ENCODE assay signal across 8 mouse cellular contexts in the genomic region with DNA sequence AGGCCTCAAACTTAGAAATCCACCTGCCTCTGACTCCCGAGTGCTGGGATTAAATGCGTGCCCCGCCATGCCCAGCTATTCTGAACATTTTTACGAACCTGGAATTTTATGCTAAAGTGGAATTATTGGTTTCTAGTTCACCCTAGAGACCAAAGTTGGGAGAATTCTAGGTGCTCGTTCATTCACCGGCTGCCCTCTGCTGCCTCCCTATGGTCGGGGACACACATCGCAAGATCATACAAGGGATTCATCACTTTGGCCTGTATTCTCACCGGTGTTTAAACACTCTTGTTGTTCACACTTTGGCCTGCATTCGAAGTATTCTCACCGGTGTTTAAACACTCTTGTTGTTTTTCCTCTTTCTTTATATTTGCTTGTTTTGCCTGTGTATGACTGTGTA. TPM values are rescaled to one million over a fixed set of nuclear protein-coding genes. Genes with fewer than 3 reads are reported as not detected.
A peak's percentile ranks its signal among the peaks of the same experiment; 100 is the strongest.
DNase-seq lines count a peak whose midpoint lies in the region; ATAC-seq and TF ChIP-seq lines count a peak whose summit lies in the region.

No protein-coding gene starts in this region.

- H3ac ChIP-seq in C2C12 (ENCODE audit: control insufficient read depth, insufficient read length, low read depth): no peak overlapping the region

- TF ChIP-seq CTCF in C2C12 (IDR thresholded peaks at IDR 0.05; ENCODE audit: control insufficient read depth, insufficient read depth, insufficient read length): peak; percentile 76
- peak; percentile 91 for TF ChIP-seq CTCF in layer of hippocampus, adult 2 months (conservative IDR thresholded peaks at IDR 0.05)

- H3K9ac ChIP-seq in forebrain, embryonic 11.5 days (ENCODE audit: low read length): no peak overlapping the region
- H3K9ac ChIP-seq in forebrain, embryonic 12.5 days: no peak overlapping the region

- H3K36me3 ChIP-seq in forebrain, embryonic 11.5 days (ENCODE audit: control insufficient read depth, insufficient read depth, low read length): no peaks in the 10 kb centered on the region
- H3K36me3 ChIP-seq in forebrain, embryonic 12.5 days (replicated peaks): no peaks in the 10 kb centered on the region
- H3K36me3 ChIP-seq in C2C12 (ENCODE audit: control insufficient read depth, insufficient read depth): no peaks in the 10 kb centered on the region

- 13% methylated on average over 11 of the region's 11 CpGs for WGBS in forebrain, embryonic 11.5 days
- WGBS in forebrain, embryonic 12.5 days: 14% methylated on average over 11 of the region's 11 CpGs

- no peak for ATAC-seq in forebrain, embryonic 11.5 days (replicated peaks; ENCODE audit: low FRiP score)
- ATAC-seq in forebrain, embryonic 12.5 days (ENCODE audit: low FRiP score): no peak
- peak; percentile 66 for ATAC-seq in megakaryocyte progenitor cell, adult 5-6 weeks (replicated peaks; ENCODE audit: poor library complexity)

- H3K79me2 ChIP-seq in C2C12 (ENCODE audit: control insufficient read depth, insufficient read depth): peaks cover 17% of the 10 kb centered on the region

- peak; percentile 77 for DNase-seq in forebrain, embryonic 11.5 days (ENCODE audit: low spot score)
- DNase-seq in c-Kit-negative CD71-positive TER-119-positive erythroid progenitor cells, embryonic 14.5 days (ENCODE audit: low read depth, low spot score): peak; percentile 54
- DNase-seq in frontal cortex, postnatal 36 days (ENCODE audit: low spot score in 2 of 2): peak; percentile 64 to 70
- DNase-seq in layer of hippocampus, adult 2 months (ENCODE audit: low spot score in 2 of 2): peak; percentile 72 to 83
- peak; percentile 50 to 74 for DNase-seq in spleen, adult 18-20 months

- H3K9me3 ChIP-seq in forebrain, embryonic 11.5 days (ENCODE audit: control insufficient read depth, low read length): no peaks in the 10 kb centered on the region
- no peaks in the 10 kb centered on the region for H3K9me3 ChIP-seq in forebrain, embryonic 12.5 days

- peaks cover 8% of the 10 kb centered on the region for H3K4me1 ChIP-seq in forebrain, embryonic 11.5 days (replicated peaks; ENCODE audit: control insufficient read depth, insufficient read depth, low read length)
- peaks cover 15% of the 10 kb centered on the region for H3K4me1 ChIP-seq in forebrain, embryonic 12.5 days

- no peak overlapping the region for H3K27ac ChIP-seq in forebrain, embryonic 11.5 days (ENCODE audit: low read depth, low read length)
- no peak overlapping the region for H3K27ac ChIP-seq in forebrain, embryonic 12.5 days
- peak overlapping the region; percentile 74 for H3K27ac ChIP-seq in layer of hippocampus, adult 2 months

- no peak overlapping the region for H3K4me3 ChIP-seq in forebrain, embryonic 11.5 days (ENCODE audit: low read depth, low read length)
- no peak overlapping the region for H3K4me3 ChIP-seq in forebrain, embryonic 12.5 days (replicated peaks)
- no peak overlapping the region for H3K4me3 ChIP-seq in C2C12 (ENCODE audit: insufficient read depth, poor library complexity, severe bottlenecking)
- H3K4me3 ChIP-seq in layer of hippocampus, adult 2 months: no peak overlapping the region

- H3K79me3 ChIP-seq in C2C12 (ENCODE audit: low read depth): peaks cover 10% of the 10 kb centered on the region

- H3K4me2 ChIP-seq in forebrain, embryonic 11.5 days (ENCODE audit: low read depth, low read length, severe bottlenecking): no peak overlapping the region
- no peak overlapping the region for H3K4me2 ChIP-seq in forebrain, embryonic 12.5 days

- H3K27me3 ChIP-seq in forebrain, embryonic 11.5 days (ENCODE audit: control insufficient read depth, insufficient read depth, low read length): no peaks in the 10 kb centered on the region
- H3K27me3 ChIP-seq in forebrain, embryonic 12.5 days: peaks cover 4% of the 10 kb centered on the region; the same call in 1 of the 2 replicates
- no peaks in the 10 kb centered on the region for H3K27me3 ChIP-seq in C2C12 (ENCODE audit: control insufficient read depth, insufficient read depth, insufficient read length)

TF ChIP-seq in C2C12, 6 proteins besides CTCF, POLR2A, EP300 and RAD21:
- TF ChIP-seq MAX (IDR thresholded peaks at IDR 0.05) (no peak), USF1 (IDR thresholded peaks at IDR 0.05; ENCODE audit: low read depth) (no peak), FOSL1 (IDR thresholded peaks at IDR 0.05; ENCODE audit: insufficient read depth, low read length, poor library complexity, severe bottlenecking) (no peak), MYOD1 (IDR thresholded peaks at IDR 0.05; ENCODE audit: control insufficient read depth, insufficient read length, low read depth) (no peak), CEBPB (IDR thresholded peaks at IDR 0.05; ENCODE audit: low read depth) (no peak), MYOG (IDR thresholded peaks at IDR 0.05; ENCODE audit: control insufficient read depth, extremely low read depth, insufficient read length) (no peak)

RNA-seq across cellular contexts. Expression of a gene that starts 3.0 kb away (rescaled TPM):
- polyA plus RNA-seq in forebrain, embryonic 11.5 days (2014; fragmentation: Nextera tagmentation; extraction: Ambion mirVana): 50.7 and 56.2 TPM in 2 replicates
- polyA plus RNA-seq in forebrain, embryonic 12.5 days (2016; fragmentation: Nextera tagmentation; extraction: Ambion mirVana): 41.0 and 43.9 TPM in 2 replicates
- 33.4 TPM for polyA plus RNA-seq in C2C12 (2012; fragmentation: generic; extraction: Trizol)
- total RNA-seq in layer of hippocampus, adult 2 months (2021): 10 to 100 TPM; 13.7 to 16.2 TPM
- 5.6 and 6.4 TPM in 2 replicates for total RNA-seq in megakaryocyte progenitor cell, adult 5-6 weeks (2015)
- total RNA-seq in megakaryocyte progenitor cell, adult 5-6 weeks (2017): 3.3 and 3.9 TPM in 2 replicates

RNA-seq across cellular contexts. Expression of a gene that starts 3.1 kb away (rescaled TPM):
- 40.7 and 41.1 TPM in 2 replicates for polyA plus RNA-seq in forebrain, embryonic 11.5 days (2014; fragmentation: Nextera tagmentation; extraction: Ambion mirVana)
- 35.6 and 37.6 TPM in 2 replicates for polyA plus RNA-seq in forebrain, embryonic 12.5 days (2016; fragmentation: Nextera tagmentation; extraction: Ambion mirVana)
- 42.6 TPM for polyA plus RNA-seq in C2C12 (2012; fragmentation: generic; extraction: Trizol)
- 10 to 100 TPM; 67.8 to 70.1 TPM for total RNA-seq in layer of hippocampus, adult 2 months (2021)
- 20.7 TPM in 2 replicates for total RNA-seq in megakaryocyte progenitor cell, adult 5-6 weeks (2015)
- 2.7 and 4.3 TPM in 2 replicates for total RNA-seq in megakaryocyte progenitor cell, adult 5-6 weeks (2017)

RNA-seq across cellular contexts. Expression of a gene that starts 30.1 kb away (rescaled TPM):
- polyA plus RNA-seq in forebrain, embryonic 11.5 days (2014; fragmentation: Nextera tagmentation; extraction: Ambion mirVana): not detected in 2 replicates
- not detected in 2 replicates for polyA plus RNA-seq in forebrain, embryonic 12.5 days (2016; fragmentation: Nextera tagmentation; extraction: Ambion mirVana)
- polyA plus RNA-seq in C2C12 (2012; fragmentation: generic; extraction: Trizol): not detected
- 1 to 10 TPM; 1.2 to 2.2 TPM for total RNA-seq in layer of hippocampus, adult 2 months (2021)
- not detected in 2 replicates for total RNA-seq in megakaryocyte progenitor cell, adult 5-6 weeks (2015)
- total RNA-seq in megakaryocyte progenitor cell, adult 5-6 weeks (2017): not detected in 2 replicates

RNA-seq across cellular contexts. Expression of a gene that starts 54.0 kb away (rescaled TPM):
- polyA plus RNA-seq in forebrain, embryonic 11.5 days (2014; fragmentation: Nextera tagmentation; extraction: Ambion mirVana): not detected in 2 replicates
- polyA plus RNA-seq in forebrain, embryonic 12.5 days (2016; fragmentation: Nextera tagmentation; extraction: Ambion mirVana): not detected in 2 replicates
- not detected for polyA plus RNA-seq in C2C12 (2012; fragmentation: generic; extraction: Trizol)
- under 1 TPM; 0.23 to 0.47 TPM for total RNA-seq in layer of hippocampus, adult 2 months (2021)
- total RNA-seq in megakaryocyte progenitor cell, adult 5-6 weeks (2015): not detected in 2 replicates
- total RNA-seq in megakaryocyte progenitor cell, adult 5-6 weeks (2017): not detected in 2 replicates
